Mouse (Mus musculus) MEL (cell line): Measurements from ENCODE around the gene Gfra1. TPM values are rescaled to one million over a fixed set of nuclear protein-coding genes. Genes with fewer than 3 reads are reported as not detected.

ENCODE experiments used
- DNase-seq: peaks from one replicate; pipeline ENCODE4 v3.0.0; 2011; ENCODE audit warnings: low read depth, low spot score
- H3K27ac ChIP-seq: 2 replicates; pipeline ENCODE4 v1.5.1; 2012; ENCODE audit warnings: low read depth, mild to moderate bottlenecking, control low read depth, low read length, moderate library complexity; ENCODE audit not compliant: control insufficient read depth
- H3K27me3 ChIP-seq, 2 experiments: fragments of 150-350 bp in 1 of 2; sonication (generic) in 1 of 2; 2 replicates each; pipeline ENCODE4 v1.6.1; 2012; ENCODE audit warnings: low read length in 2 of 2, mild to moderate bottlenecking in 2 of 2, improper control_type of control experiment in 1 of 2, moderate library complexity in 1 of 2; ENCODE audit not compliant: insufficient read depth in 2 of 2, control insufficient read depth in 1 of 2
- H3K36me3 ChIP-seq, 2 experiments: 2 replicates each; pipeline ENCODE4 v1.6.1; 2012 to 2014; ENCODE audit warnings: low read length in 2 of 2, improper control_type of control experiment in 1 of 2, inconsistent platforms in 1 of 2, mild to moderate bottlenecking in 1 of 2; ENCODE audit not compliant: insufficient read depth in 2 of 2, control insufficient read depth in 1 of 2
- H3K4me1 ChIP-seq, 2 experiments: fragments of 150-350 bp in 1 of 2; sonication (generic) in 1 of 2; 2 replicates each; pipeline ENCODE4 v1.6.1; 2012; ENCODE audit warnings: low read length in 2 of 2, improper control_type of control experiment in 1 of 2, mild to moderate bottlenecking in 1 of 2; ENCODE audit not compliant: insufficient read depth in 2 of 2, control insufficient read depth in 1 of 2
- H3K4me3 ChIP-seq, 2 experiments: fragments of 150-350 bp in 1 of 2; sonication (generic) in 1 of 2; 2 replicates each; pipeline ENCODE4 v1.5.1; 2012; ENCODE audit warnings: low read depth in 2 of 2, low read length in 2 of 2, mild to moderate bottlenecking in 2 of 2, moderate library complexity in 2 of 2, control low read depth in 1 of 2, improper control_type of control experiment in 1 of 2; ENCODE audit not compliant: control insufficient read depth in 1 of 2, insufficient read depth in 1 of 2
- H3K79me2 ChIP-seq: 2 replicates; pipeline ENCODE4 v1.6.1; 2012; ENCODE audit warnings: mild to moderate bottlenecking, low read length, moderate library complexity; ENCODE audit not compliant: control insufficient read depth, poor library complexity, insufficient read depth
- H3K9ac ChIP-seq: 2 replicates; pipeline ENCODE4 v1.6.1; 2012; ENCODE audit warnings: low read depth, mild to moderate bottlenecking, control low read depth, low read length, moderate library complexity; ENCODE audit not compliant: control insufficient read depth, poor library complexity, severe bottlenecking
- H3K9me3 ChIP-seq: fragments of 150-350 bp; sonication (generic); replicated peaks from 2 replicates; pipeline ENCODE4 v1.6.1; 2012; ENCODE audit warnings: mild to moderate bottlenecking, low read length, improper control_type of control experiment, moderate library complexity; ENCODE audit not compliant: insufficient read depth
- CHD1 ChIP-seq: IDR thresholded peaks from 2 replicates; pipeline ENCODE4 v1.6.1; 2012; ENCODE audit warnings: low read depth, mild to moderate bottlenecking, inconsistent platforms, low read length, improper control_type of control experiment
- CTCF ChIP-seq, 3 experiments: IDR thresholded peaks in 2 of 3; conservative IDR thresholded peaks in 1 of 3; 2 replicates each; pipeline ENCODE4 v1.5.1; 2011 to 2012; ENCODE audit warnings: low read length in 3 of 3, low read depth in 2 of 3, mild to moderate bottlenecking in 2 of 3, improper control_type of control experiment in 1 of 3, inconsistent platforms in 1 of 3, mixed read lengths in 1 of 3, moderate library complexity in 1 of 3; ENCODE audit not compliant: control insufficient read depth in 1 of 3, insufficient read depth in 1 of 3, poor library complexity in 1 of 3, severe bottlenecking in 1 of 3
- E2F4 ChIP-seq: IDR thresholded peaks from 2 replicates; pipeline ENCODE4 v1.6.1; 2011; ENCODE audit warnings: low read depth, low read length, improper control_type of control experiment, borderline replicate concordance
- ELF1 ChIP-seq: IDR thresholded peaks from 2 replicates; pipeline ENCODE4 v1.6.1; 2014; ENCODE audit warnings: low read depth, mild to moderate bottlenecking, inconsistent platforms, low read length, improper control_type of control experiment, moderate library complexity
- EP300 ChIP-seq, 2 experiments: IDR thresholded peaks; 2 replicates each; pipeline ENCODE4 v1.6.1; 2011; ENCODE audit warnings: improper control_type of control experiment in 2 of 2, low read length in 2 of 2, low read depth in 1 of 2, mild to moderate bottlenecking in 1 of 2
- ETS1 ChIP-seq: IDR thresholded peaks from 2 replicates; pipeline ENCODE4 v1.6.1; 2012; ENCODE audit warnings: low read depth, mild to moderate bottlenecking, inconsistent platforms, low read length, improper control_type of control experiment, moderate library complexity
- GATA1 ChIP-seq: IDR thresholded peaks from 2 replicates; pipeline ENCODE4 v1.6.1; 2011; ENCODE audit warnings: low read depth, low read length, improper control_type of control experiment
- HCFC1 ChIP-seq: IDR thresholded peaks from 2 replicates; pipeline ENCODE4 v1.6.1; 2012; ENCODE audit warnings: low read depth, mild to moderate bottlenecking, inconsistent platforms, low read length, improper control_type of control experiment, moderate library complexity
- KAT2A ChIP-seq: conservative IDR thresholded peaks from 2 replicates; pipeline ENCODE4 v1.6.1; 2012; ENCODE audit warnings: low read depth, low read length, improper control_type of control experiment, inconsistent platforms
- MEF2A ChIP-seq: IDR thresholded peaks from 2 replicates; pipeline ENCODE4 v1.6.1; 2014; ENCODE audit warnings: low read depth, mild to moderate bottlenecking, inconsistent platforms, low read length, improper control_type of control experiment; ENCODE audit not compliant: poor library complexity, insufficient replicate concordance, severe bottlenecking; ENCODE audit errors: extremely low read depth
- MXI1 ChIP-seq: IDR thresholded peaks from 2 replicates; pipeline ENCODE4 v1.6.1; 2011; ENCODE audit warnings: mild to moderate bottlenecking, low read depth, low read length, improper control_type of control experiment
- NELFE ChIP-seq: IDR thresholded peaks from 2 replicates; pipeline ENCODE4 v1.6.1; 2011; ENCODE audit warnings: low read depth, low read length, improper control_type of control experiment
- NRF1 ChIP-seq: IDR thresholded peaks from 2 replicates; pipeline ENCODE4 v1.6.1; 2014; ENCODE audit warnings: low read depth, mild to moderate bottlenecking, inconsistent platforms, low read length, improper control_type of control experiment, moderate library complexity; ENCODE audit not compliant: poor library complexity, insufficient read depth, severe bottlenecking
- POLR2A ChIP-seq, 2 experiments: IDR thresholded peaks; 2 replicates each; pipeline ENCODE4 v1.6.1; 2011 to 2012; ENCODE audit warnings: low read length in 2 of 2, mild to moderate bottlenecking in 2 of 2, control low read depth in 1 of 2, improper control_type of control experiment in 1 of 2, low read depth in 1 of 2, moderate library complexity in 1 of 2; ENCODE audit not compliant: control insufficient read depth in 1 of 2, insufficient read depth in 1 of 2, poor library complexity in 1 of 2
- POLR2AphosphoS5 ChIP-seq: IDR thresholded peaks from 2 replicates; pipeline ENCODE4 v1.6.1; 2012; ENCODE audit warnings: low read depth, borderline replicate concordance, mild to moderate bottlenecking, inconsistent platforms, low read length, moderate library complexity, mixed read lengths
- RAD21 ChIP-seq: IDR thresholded peaks from 2 replicates; pipeline ENCODE4 v1.6.1; 2011; ENCODE audit warnings: mild to moderate bottlenecking, low read depth, low read length, improper control_type of control experiment
- SIN3A ChIP-seq: IDR thresholded peaks from 2 replicates; pipeline ENCODE4 v1.6.1; 2012; ENCODE audit warnings: low read length, improper control_type of control experiment, inconsistent platforms
- SMC3 ChIP-seq: IDR thresholded peaks from 2 replicates; pipeline ENCODE4 v1.6.1; 2011; ENCODE audit warnings: low read depth, low read length, improper control_type of control experiment
- TAL1 ChIP-seq: IDR thresholded peaks from 2 replicates; pipeline ENCODE4 v1.6.1; 2012; ENCODE audit warnings: mild to moderate bottlenecking, inconsistent platforms, low read length, moderate library complexity, mixed read lengths
- TBP ChIP-seq: IDR thresholded peaks from 2 replicates; pipeline ENCODE4 v1.8.0; 2011; ENCODE audit warnings: low read depth, low read length, improper control_type of control experiment
- UBTF ChIP-seq: IDR thresholded peaks from 2 replicates; pipeline ENCODE4 v1.6.1; 2012; ENCODE audit warnings: low read depth, mild to moderate bottlenecking, inconsistent platforms, low read length, improper control_type of control experiment, moderate library complexity, borderline replicate concordance; ENCODE audit not compliant: insufficient read depth
- USF1 ChIP-seq: IDR thresholded peaks from 2 replicates; pipeline ENCODE4 v1.6.1; 2014; ENCODE audit warnings: low read depth, mild to moderate bottlenecking, inconsistent platforms, low read length, improper control_type of control experiment, moderate library complexity
- ZMIZ1 ChIP-seq: IDR thresholded peaks from 2 replicates; pipeline ENCODE4 v1.6.1; 2012; ENCODE audit warnings: low read depth, mild to moderate bottlenecking, inconsistent platforms, low read length, improper control_type of control experiment, moderate library complexity
- ZNF384 ChIP-seq: IDR thresholded peaks from 2 replicates; pipeline ENCODE4 v1.6.1; 2012; ENCODE audit warnings: low read depth, mild to moderate bottlenecking, inconsistent platforms, low read length, improper control_type of control experiment
- polyA plus RNA-seq, 2 experiments: library from polyadenylated mRNA; stranded (reverse) in 1 of 2; unstranded in 1 of 2; fragments of >175 nt in 1 of 2; fragments of >200 nt in 1 of 2; gene quantifications; 2 replicates each; pipeline versions ENCODE4 v1.2.1 to v1.2.4; 2012; ENCODE audit warnings: low replicate concordance in 2 of 2, low read depth in 1 of 2; ENCODE audit not compliant: insufficient read length in 2 of 2, insufficient read depth in 1 of 2, missing spikeins in 1 of 2
- total RNA-seq: library from RNA; depleted of rRNA; stranded (reverse); fragments of 300-350 nt; gene quantifications from 2 replicates; pipeline ENCODE4 v1.2.3, GENCODE M21; 2012

Gfra1 gene
- total and polyA plus RNA-seq, 3 experiments = not detected

DNA sequence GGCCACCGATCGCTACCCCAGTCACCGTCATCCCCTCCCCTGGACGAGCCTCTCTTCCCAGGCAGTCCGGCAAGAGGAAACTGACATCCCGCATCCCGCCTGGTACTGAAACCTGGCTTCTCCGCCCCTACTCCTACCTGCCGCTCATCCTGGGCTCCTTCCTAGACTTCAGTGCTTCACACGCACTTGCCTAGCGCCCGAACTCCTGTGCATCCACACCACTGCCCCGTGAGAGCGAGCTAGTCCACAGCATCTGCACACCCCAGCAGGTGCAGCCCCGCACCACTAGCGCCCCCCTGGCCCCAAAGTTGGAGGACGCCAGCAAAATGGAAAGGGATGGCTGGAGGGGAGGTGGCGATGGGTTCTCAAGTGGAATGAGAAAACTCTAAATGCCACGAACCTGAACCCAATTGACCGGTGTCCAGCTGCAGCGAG, 631 bp downstream of the Gfra1 start:
- DNase-seq = no peak
- no peak for TF ChIP-seq HCFC1
- TF ChIP-seq CTCF (IDR thresholded peaks at IDR 0.05 in 2 of 3, conservative IDR thresholded peaks at IDR 0.05 in 1 of 3; ENCODE audit: control insufficient read depth in 1 of 3, insufficient read depth in 1 of 3, low read depth in 2 of 3, low read length in 3 of 3, poor library complexity in 1 of 3, severe bottlenecking in 1 of 3) = no peak
- no peak for TF ChIP-seq CHD1
- no peak for TF ChIP-seq POLR2AphosphoS5
- no peak for TF ChIP-seq ELF1
- no peak for TF ChIP-seq GATA1
- no peak for TF ChIP-seq NRF1
- no peak for TF ChIP-seq E2F4
- no peak for TF ChIP-seq UBTF
- TF ChIP-seq EP300 (IDR thresholded peaks at IDR 0.05; ENCODE audit: low read depth in 1 of 2, low read length in 2 of 2) = no peak
- no peak for TF ChIP-seq ETS1
- TF ChIP-seq NELFE = no peak
- TF ChIP-seq ZNF384 = no peak
- TF ChIP-seq SIN3A = no peak
- TF ChIP-seq RAD21 = no peak
- no peak for TF ChIP-seq SMC3
- TF ChIP-seq TAL1 = no peak
- no peak for TF ChIP-seq KAT2A
- TF ChIP-seq, all 39 proteins: peak for 0
- no peak overlapping the region for H3K4me3 ChIP-seq
- H3K27me3 ChIP-seq = no peaks in the 10 kb centered on the region
- no peak overlapping the region for H3K27ac ChIP-seq
- H3K9me3 ChIP-seq = no peaks in the 10 kb centered on the region
- H3K79me2 ChIP-seq = no peaks in the 10 kb centered on the region
- H3K9ac ChIP-seq = no peak overlapping the region
- H3K4me1 ChIP-seq = no peaks in the 10 kb centered on the region
- H3K36me3 ChIP-seq = no peaks in the 10 kb centered on the region

DNA sequence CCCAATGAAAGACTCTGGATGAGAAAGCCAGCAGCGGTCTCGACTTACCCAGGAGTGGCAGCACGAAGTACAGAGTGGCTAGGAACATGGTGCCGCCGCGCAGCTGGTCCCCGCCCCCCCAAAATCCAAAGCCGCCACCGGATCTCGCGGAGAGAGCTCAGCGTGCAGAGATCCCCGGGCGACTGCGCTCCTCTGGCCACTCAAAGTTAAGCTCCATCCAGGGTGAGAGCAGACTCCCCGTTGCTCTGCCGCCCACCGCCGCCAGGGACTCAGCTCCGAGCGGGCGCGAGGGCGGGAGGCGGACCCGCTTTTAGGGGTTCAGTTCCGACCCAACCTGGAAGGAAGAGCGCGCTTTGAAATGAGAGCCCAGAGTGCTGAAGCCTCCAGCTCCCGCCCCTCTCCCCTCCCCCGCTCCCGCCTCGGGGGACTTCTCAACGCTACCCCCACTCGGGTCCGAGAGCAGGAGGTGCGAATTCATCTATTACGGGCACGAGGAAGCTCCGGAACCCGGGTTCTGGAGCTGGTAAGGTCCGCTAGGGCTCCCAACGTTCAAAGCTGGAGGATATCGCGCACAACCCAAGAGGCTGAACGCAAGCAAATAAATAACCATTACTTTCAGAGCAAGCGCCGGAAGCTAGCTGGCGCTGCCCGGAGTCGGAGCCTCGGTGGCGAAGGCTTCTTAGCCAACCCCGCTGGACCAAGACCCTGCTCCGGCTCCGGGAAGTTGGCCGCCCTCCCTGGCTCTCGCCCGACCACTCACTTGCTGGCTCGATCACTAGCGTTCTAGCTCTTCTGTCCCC, 1.2 kb downstream of the Gfra1 start:
- H3K9ac ChIP-seq = no peak overlapping the region

More for the DNA sequence above, 1.2 kb downstream of the Gfra1 start:
- Histone ChIP-seq H3K79me2 (no peaks in the 10 kb centered on the region), H3K4me1 (no peaks in the 10 kb centered on the region), H3K36me3 (no peaks in the 10 kb centered on the region), H3K27me3 (no peaks in the 10 kb centered on the region), H3K27ac (no peak overlapping the region), H3K4me3 (no peak overlapping the region), H3K9me3 (no peaks in the 10 kb centered on the region)
- TF ChIP-seq POLR2A (IDR thresholded peaks at IDR 0.05; ENCODE audit: control insufficient read depth in 1 of 2, insufficient read depth in 1 of 2, low read depth in 1 of 2, low read length in 2 of 2, poor library complexity in 1 of 2) (no peak), ZMIZ1 (no peak), ELF1 (no peak), UBTF (no peak), USF1 (no peak), CHD1 (no peak), MEF2A (no peak), POLR2AphosphoS5 (no peak), TBP (no peak), MXI1 (no peak)
- no peak for DNase-seq
